Mouse (Mus musculus) liver, embryonic 14.5 days (tissue): Measurements from ENCODE around the gene Haus5.

ENCODE experiments used
- CTCF ChIP-seq: IDR thresholded peaks from 2 replicates; pipeline ENCODE4 v1.5.1; 2016; ENCODE audit warnings: antibody characterized with exemption, low read depth, control low read depth
- EP300 ChIP-seq: IDR thresholded peaks from 2 replicates; pipeline ENCODE4 v1.6.1; 2016; ENCODE audit warnings: antibody characterized with exemption, low read depth

- TF ChIP-seq CTCF (no peak), EP300 (no peak)
These were observed 30.9 kb downstream of the Haus5 start for GRCm38 (mm10) chr7:30633762-30634412.
